Mouse (Mus musculus) liver, embryonic 13.5 days (tissue): ENCODE data around the gene Trmt61a. TPM values are rescaled to one million over a fixed set of nuclear protein-coding genes. Genes with fewer than 3 reads are reported as not detected.
"Not testable (repeated sequence)": the region's sequence is repeated elsewhere in the genome, so short reads cannot be mapped to it uniquely, and the experiment has no call there.

ENCODE experiments used
- ATAC-seq: fragments of 200-750 bp; cut with Nextera tagmentation; 2 replicates; pipeline ENCODE4 v1.8.0; 2017; ENCODE audit warnings: low read depth, mild to moderate bottlenecking, moderate number of reproducible peaks, moderate library complexity
- DNase-seq: peaks from one replicate; pipeline ENCODE4 v3.0.0; 2022
- H3K27ac ChIP-seq: fragments of 300-500 bp; sonication (generic); 2 replicates; pipeline ENCODE4 v1.5.1; 2015; ENCODE audit warnings: moderate library complexity, mild to moderate bottlenecking, inconsistent platforms
- H3K27me3 ChIP-seq: fragments of 300-500 bp; sonication (generic); 2 replicates; pipeline ENCODE4 v1.6.1; 2015; ENCODE audit warnings: mild to moderate bottlenecking, inconsistent platforms
- H3K36me3 ChIP-seq: fragments of 300-500 bp; sonication (generic); 2 replicates; pipeline ENCODE4 v1.6.1; 2015; ENCODE audit warnings: mild to moderate bottlenecking, inconsistent platforms
- H3K4me1 ChIP-seq: fragments of 300-500 bp; sonication (generic); replicated peaks from 2 replicates; pipeline ENCODE4 v1.6.1; 2015; ENCODE audit warnings: inconsistent platforms
- H3K4me2 ChIP-seq: fragments of 300-500 bp; sonication (generic); 2 replicates; pipeline ENCODE4 v1.6.1; 2015; ENCODE audit warnings: inconsistent platforms, mild to moderate bottlenecking, moderate library complexity
- H3K4me3 ChIP-seq: fragments of 300-500 bp; sonication (generic); replicated peaks from 2 replicates; pipeline ENCODE4 v1.5.1; 2015; ENCODE audit warnings: mild to moderate bottlenecking, inconsistent platforms
- H3K9ac ChIP-seq: fragments of 300-500 bp; sonication (generic); 2 replicates; pipeline ENCODE4 v1.6.1; 2015; ENCODE audit warnings: mild to moderate bottlenecking, inconsistent platforms
- H3K9me3 ChIP-seq: fragments of 300-500 bp; sonication (generic); replicated peaks from 2 replicates; pipeline ENCODE4 v1.6.1; 2016; ENCODE audit warnings: inconsistent platforms
- WGBS: fragments of 180-500 bp; shearing (Covaris S2); methylation state at CpG from one replicate; pipeline ENCODE4 v1.1.7; 2015; ENCODE audit not compliant: insufficient replicate concordance; 5-methylcytosine and 5-hydroxymethylcytosine counted together
- polyA plus RNA-seq: library from polyadenylated mRNA; unstranded; fragments of >200 nt; fragmentation: Nextera tagmentation; extraction: Ambion mirVana; gene quantifications from 2 replicates; pipeline ENCODE4 v1.2.1, GENCODE M21; 2015

The Trmt61a gene
- polyA plus RNA-seq: 13.2 and 14.7 TPM in 2 replicates

DNA sequence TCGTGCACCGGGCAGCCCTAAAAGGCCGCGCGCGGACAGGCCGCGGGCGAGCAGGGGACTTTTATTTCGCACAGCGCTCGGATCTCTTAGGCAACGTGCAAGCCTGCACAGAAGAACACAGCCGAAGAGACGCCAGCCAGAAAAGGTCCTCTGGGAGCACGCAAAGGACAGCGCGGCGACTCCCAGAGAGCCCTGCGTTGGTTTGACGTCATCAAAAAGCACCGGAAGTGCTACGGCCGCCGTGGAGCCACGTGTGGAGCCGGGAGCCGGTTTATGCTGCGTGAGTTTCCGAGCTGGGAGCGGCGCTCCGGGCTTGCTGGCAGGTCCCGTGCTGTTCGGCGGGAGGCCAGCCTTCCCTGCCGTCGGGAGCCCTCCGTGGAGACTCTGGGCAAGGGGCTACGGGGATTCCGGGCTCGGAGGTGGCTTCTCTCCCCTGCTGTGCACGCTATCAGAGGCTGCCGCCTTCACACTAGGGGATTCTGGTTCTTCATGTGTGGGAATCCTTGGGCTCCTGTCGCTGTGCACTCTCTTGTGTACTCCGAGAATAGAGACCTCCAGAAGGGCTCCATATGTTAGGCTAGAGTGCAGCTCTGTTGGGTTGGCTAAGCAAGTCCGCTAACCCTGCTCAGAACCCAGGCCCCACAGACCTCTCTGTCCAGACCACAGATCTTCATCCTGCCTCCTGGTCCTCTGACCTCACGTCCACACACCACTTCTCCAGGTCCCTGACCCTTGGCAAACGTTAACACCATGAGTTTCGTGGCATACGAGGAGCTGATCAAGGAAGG is at the start of gene Trmt61a:
Gene Trmt61a, plus strand, starts transcription at position 224 of the 788 bp plus-strand sequence.
- H3K4me3 ChIP-seq: peak within 1 kb of the TSS; percentile 89
- H3K27ac ChIP-seq: peak within 1 kb of the TSS; percentile 86
- H3K36me3 ChIP-seq: peaks cover 36% of the 10 kb centered on the region
- H3K4me2 ChIP-seq: peak within 1 kb of the TSS; percentile 90
- H3K27me3 ChIP-seq: peaks cover 29% of the 10 kb centered on the region
- peaks cover 44% of the 10 kb centered on the region for H3K4me1 ChIP-seq
- WGBS: under 1% methylated on average over 51 of the region's 51 CpGs
- ATAC-seq: peak; percentile 82
- peak within 1 kb of the TSS; percentile 84 for H3K9ac ChIP-seq
- no peaks in the 10 kb centered on the region for H3K9me3 ChIP-seq
- DNase-seq: peak; percentile 83

DNA sequence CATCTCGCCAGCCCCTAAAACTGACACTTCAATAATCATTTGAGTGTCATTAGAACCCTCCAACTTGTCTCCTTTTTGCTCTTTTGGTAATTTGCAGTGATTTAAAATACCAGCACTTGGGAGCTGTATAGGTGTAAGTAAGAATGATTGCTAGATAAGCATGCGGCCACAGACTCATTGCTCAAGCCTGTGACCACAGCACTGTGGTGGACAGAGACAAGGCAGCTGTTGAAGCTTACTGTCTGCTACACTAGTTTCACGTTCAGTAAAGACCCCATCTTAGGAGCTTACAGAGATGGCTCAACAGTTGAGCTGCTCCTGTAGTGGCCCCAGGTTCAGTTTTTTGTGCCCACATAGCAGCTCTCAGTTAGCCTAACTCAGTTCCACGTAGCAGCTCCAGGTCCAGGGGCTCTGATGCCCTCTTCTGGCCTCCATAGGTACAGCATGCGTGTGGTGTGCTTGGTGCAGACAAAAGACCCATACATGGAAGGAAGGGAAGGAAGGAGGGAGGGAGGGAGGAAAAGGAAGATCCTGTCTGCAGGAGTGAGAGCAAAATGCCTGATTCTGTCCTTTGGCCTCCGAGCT is 29.8 kb upstream of the Trmt61a start:
- H3K4me2 ChIP-seq: no peak overlapping the region
- H3K36me3 ChIP-seq: peaks cover 87% of the 10 kb centered on the region
- H3K9me3 ChIP-seq: no peaks in the 10 kb centered on the region
- WGBS: 50% methylated on average over 6 of the region's 6 CpGs
- H3K27ac ChIP-seq: no peak overlapping the region
- peak; percentile 59; the same call in 1 of the 2 replicates for ATAC-seq
- no peaks in the 10 kb centered on the region for H3K4me1 ChIP-seq
- no peak overlapping the region for H3K4me3 ChIP-seq
- H3K9ac ChIP-seq: no peak overlapping the region
- no peaks in the 10 kb centered on the region for H3K27me3 ChIP-seq
- DNase-seq: peak; percentile 33

DNA sequence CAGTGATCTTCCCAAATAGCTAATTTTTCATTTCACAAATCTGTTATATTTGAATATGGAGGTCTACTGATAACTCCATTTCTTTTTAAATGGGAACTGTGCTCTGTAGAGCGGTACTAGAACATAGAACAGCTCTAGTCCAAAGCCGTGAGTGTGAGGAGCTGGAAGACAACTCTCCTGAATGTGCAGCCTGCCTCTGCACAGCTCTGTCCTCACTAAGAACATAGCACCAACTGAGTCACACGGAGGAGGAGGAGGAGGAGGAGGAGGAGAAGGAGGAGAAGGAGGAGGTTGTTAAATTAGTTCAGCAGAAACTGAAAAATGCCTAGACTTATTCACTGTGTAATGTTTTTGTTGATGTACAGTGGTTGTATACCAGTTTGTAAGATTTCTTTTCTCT is 25.0 kb upstream of the Trmt61a start:
- Histone ChIP-seq H3K27ac (no peak overlapping the region), H3K36me3 (peaks cover 83% of the 10 kb centered on the region), H3K9me3 (no peaks in the 10 kb centered on the region), H3K4me1 (no peaks in the 10 kb centered on the region), H3K4me3 (no peak overlapping the region), H3K27me3 (no peaks in the 10 kb centered on the region), H3K4me2 (no peak overlapping the region), H3K9ac (no peak overlapping the region)
- ATAC-seq: no peak
- DNase-seq: no peak
- WGBS: 79% methylated on average over 3 of the region's 3 CpGs

DNA sequence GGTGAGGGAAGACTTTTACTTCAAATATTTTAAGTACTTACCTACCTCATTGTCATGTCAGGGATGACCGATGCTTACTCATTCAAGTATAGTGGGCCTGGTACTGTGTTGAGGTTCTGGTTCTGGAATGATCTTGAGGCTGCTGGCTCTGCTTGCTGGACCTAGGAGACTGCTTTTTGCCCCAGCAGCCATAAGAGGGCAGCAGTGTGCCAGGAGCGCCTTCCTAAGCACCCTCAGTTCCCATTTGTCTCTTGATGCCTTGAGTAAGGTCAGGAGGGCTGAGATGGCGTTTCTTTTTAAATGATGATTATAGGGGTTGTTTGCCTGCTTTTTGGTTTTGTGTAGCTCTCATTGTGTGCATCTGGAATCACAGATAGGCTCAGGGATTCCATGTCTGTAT is 24.5 kb upstream of the Trmt61a start:
- no peak overlapping the region for H3K27ac ChIP-seq
- DNase-seq: no peak
- no peak overlapping the region for H3K9ac ChIP-seq
- WGBS: 44% methylated on average over 3 of the region's 3 CpGs
- no peaks in the 10 kb centered on the region for H3K9me3 ChIP-seq
- H3K4me2 ChIP-seq: no peak overlapping the region
- no peak overlapping the region for H3K4me3 ChIP-seq
- H3K27me3 ChIP-seq: no peaks in the 10 kb centered on the region
- peaks cover 79% of the 10 kb centered on the region for H3K36me3 ChIP-seq
- H3K4me1 ChIP-seq: no peaks in the 10 kb centered on the region
- 0 out of 2 replicates have a peak, but pooled peaks have one; percentile 23 for ATAC-seq

DNA sequence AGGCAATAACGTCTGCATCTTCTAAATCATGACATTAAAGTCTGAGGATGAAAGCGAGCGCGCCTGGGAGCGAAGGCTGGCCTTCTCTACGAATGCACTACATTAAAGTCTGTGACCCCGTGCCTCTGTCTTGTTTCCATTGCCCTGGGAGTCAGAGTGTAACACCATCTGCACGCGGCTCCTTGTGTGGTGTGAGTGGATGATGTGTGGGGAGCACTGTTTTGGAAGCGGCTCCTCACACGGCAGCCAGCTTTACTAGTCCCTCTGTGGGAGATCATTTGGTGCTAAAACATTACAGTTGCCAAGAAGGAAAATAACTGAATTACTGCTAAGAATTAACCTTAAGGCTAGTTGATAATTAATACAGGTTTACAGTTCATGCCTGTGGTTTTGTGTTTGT is 22.2 kb upstream of the Trmt61a start:
- Histone ChIP-seq H3K4me3 (no peak overlapping the region), H3K36me3 (peaks cover 73% of the 10 kb centered on the region), H3K4me2 (no peak overlapping the region), H3K9me3 (no peaks in the 10 kb centered on the region), H3K4me1 (no peaks in the 10 kb centered on the region), H3K9ac (no peak overlapping the region), H3K27me3 (no peaks in the 10 kb centered on the region), H3K27ac (no peak overlapping the region)
- DNase-seq (no peak), ATAC-seq (no peak)
- WGBS: 96% methylated on average over 11 of the region's 11 CpGs

DNA sequence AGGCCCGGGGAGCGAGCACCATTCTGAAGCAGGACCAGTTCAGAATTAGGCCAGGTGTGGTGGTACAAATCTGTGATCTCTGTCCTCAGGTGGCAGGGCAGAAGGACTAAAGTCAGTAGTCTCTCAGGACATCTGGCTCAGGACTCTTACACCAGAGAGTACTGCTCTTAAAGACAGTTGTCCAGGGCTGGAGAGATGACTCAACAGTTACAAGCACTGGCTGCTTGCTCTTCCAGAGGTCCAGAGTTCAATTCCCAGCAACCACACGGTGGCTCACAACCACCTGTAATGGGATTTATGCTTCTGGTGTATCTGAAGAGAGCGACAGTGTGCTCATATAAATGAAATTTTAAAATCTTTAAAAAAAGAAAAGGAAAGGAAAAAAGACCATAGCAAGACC is 18.6 kb upstream of the Trmt61a start:
- Histone ChIP-seq H3K4me2 (no peak overlapping the region), H3K4me3 (no peak overlapping the region), H3K36me3 (peaks cover 54% of the 10 kb centered on the region), H3K27me3 (no peaks in the 10 kb centered on the region), H3K27ac (no peak overlapping the region), H3K9ac (no peak overlapping the region), H3K9me3 (no peaks in the 10 kb centered on the region), H3K4me1 (peaks cover 10% of the 10 kb centered on the region; the same call in 1 of the 2 replicates)
- no peak for DNase-seq
- 90% methylated on average over 4 of the region's 4 CpGs for WGBS
- no peak for ATAC-seq

DNA sequence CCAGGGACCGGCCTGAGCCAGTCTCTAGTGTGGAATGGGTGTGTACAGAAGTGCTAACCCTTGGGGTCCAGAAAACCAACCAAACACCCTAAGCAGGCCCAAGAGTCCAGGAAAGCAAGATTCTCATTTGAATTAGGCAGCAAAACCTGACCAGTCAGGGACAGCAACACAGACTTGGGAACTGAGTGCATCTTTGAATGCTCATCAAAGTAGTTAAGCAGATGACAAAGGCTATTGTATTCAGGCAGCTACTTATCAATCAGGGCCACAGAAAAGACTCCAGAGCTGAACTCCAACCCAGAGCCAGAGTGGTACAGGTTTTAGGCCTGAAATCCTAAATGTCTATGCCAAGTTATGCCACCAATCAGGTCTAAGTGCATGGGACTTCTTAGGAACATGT is 17.3 kb upstream of the Trmt61a start:
- Histone ChIP-seq H3K4me2 (no peak overlapping the region), H3K36me3 (peaks cover 42% of the 10 kb centered on the region)
- WGBS: 97% methylated on average over 1 of the region's 1 CpGs

DNA sequence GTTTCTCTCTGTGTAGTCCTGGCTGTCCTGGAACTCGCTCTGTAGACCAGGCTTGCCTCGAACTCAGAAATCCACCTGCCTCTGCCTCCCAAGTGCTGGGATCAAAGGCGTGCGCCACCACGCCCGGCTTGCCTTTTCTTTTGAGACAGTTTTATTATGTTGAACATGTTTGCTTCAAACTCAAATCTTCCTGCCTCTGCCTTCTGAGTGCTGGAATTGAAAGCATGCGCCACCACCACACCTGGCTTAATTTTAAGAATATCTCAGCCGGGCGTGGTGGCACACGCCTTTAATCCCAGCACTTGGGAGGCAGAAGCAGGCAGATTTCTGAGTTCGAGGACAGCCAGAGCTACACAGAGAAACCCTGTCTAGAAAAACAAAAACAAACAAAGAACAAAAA is 16.4 kb upstream of the Trmt61a start:
- not testable (repeated sequence) for H3K9ac ChIP-seq, H3K9me3 ChIP-seq, ATAC-seq, DNase-seq, H3K4me2 ChIP-seq, H3K27me3 ChIP-seq, H3K27ac ChIP-seq, H3K4me3 ChIP-seq
- 90% methylated on average over 11 of the region's 11 CpGs for WGBS
- peaks cover 10% of the 10 kb centered on the region; the same call in 1 of the 2 replicates for H3K4me1 ChIP-seq
- H3K36me3 ChIP-seq: peaks cover 33% of the 10 kb centered on the region

More for the DNA sequence above, 17.3 kb upstream of the Trmt61a start:
- H3K4me3 ChIP-seq: no peak overlapping the region
- H3K4me1 ChIP-seq: peaks cover 10% of the 10 kb centered on the region; the same call in 1 of the 2 replicates
- H3K27me3 ChIP-seq: no peaks in the 10 kb centered on the region
- no peak overlapping the region for H3K27ac ChIP-seq
- no peak overlapping the region for H3K9ac ChIP-seq
- DNase-seq: no peak
- ATAC-seq: no peak
- H3K9me3 ChIP-seq: no peaks in the 10 kb centered on the region

DNA sequence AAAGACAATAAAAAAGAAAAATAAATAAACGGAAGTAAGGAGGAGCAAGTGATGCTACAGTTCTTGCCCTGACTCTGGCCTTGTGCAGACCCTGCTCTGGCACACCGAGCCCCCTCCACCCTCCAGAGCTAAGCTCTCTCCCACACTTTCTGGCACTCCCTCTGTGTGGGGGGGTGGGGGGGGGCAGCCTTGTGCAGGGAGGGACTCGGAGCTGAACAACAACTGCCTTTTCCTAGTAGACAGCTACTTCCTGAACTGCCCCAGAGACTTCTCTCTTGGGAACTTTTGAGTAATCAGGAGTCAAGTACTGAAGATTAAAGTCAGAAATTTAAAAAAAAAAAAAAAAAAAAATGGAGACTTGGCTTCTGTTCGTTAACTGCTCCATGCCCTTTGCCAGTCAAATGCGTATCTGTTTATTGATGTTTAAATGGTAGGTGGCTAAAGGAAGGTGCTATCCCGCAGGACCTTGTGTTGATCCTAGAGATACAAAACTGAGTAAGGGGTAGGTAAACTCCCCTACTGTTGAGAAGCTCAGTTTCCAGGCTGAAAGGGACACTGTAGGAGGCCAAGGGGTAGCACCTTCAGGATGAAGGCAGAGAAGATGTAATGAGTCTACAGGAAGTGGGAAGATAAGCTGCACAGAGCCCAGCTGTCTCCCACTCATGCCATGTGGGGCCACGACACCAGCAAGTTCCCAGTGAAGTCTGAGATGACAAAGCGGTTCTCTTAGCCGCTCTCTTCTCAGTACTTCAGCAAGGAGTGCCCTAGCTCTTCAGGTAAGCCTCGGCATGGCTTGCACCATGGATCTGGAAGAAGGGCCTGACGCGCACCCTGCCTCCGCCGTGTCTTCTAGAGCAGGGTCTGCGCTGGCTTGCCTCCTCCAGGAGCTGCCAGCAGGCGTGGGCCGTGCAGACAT is 14.4 kb upstream of the Trmt61a start:
- Histone ChIP-seq H3K4me1 (peaks cover 14% of the 10 kb centered on the region), H3K4me2 (no peak overlapping the region), H3K9ac (no peak overlapping the region), H3K27me3 (no peaks in the 10 kb centered on the region), H3K9me3 (no peaks in the 10 kb centered on the region), H3K27ac (peak overlapping the region; percentile 59), H3K36me3 (peaks cover 18% of the 10 kb centered on the region), H3K4me3 (no peak overlapping the region)
- 67% methylated on average over 17 of the region's 17 CpGs for WGBS
- DNase-seq (no peak), ATAC-seq (no peak)

DNA sequence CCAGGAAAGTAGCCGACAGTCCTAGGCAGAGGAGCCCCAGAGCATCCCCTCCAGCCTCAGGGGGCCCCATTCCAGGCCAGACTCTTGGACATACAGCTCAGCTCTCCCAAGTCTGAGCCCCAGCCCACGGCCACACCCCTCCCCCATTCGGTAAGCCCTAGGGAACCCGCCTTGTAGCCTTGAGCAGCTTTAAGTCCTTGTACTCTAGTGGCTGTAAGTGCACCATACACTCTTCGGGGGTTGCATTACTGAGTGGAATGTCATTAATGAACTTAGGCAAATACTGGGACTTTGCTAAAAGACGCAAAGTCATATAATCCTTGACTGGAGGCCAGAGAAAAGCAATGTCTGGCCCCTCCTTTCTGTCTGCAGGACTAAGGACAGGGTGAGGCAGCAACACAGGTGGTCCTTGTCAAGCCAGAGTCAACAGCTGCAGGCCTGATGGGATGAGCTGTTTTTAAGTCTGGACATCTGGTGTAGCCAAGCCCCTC is 13.7 kb upstream of the Trmt61a start:
- H3K27ac ChIP-seq: peak overlapping the region; percentile 59; the same call in 1 of the 2 replicates
- peaks cover 7% of the 10 kb centered on the region for H3K27me3 ChIP-seq
- DNase-seq (no peak), ATAC-seq (no peak)
- no peak overlapping the region for H3K9ac ChIP-seq
- no peaks in the 10 kb centered on the region for H3K9me3 ChIP-seq
- peaks cover 13% of the 10 kb centered on the region; the same call in 1 of the 2 replicates for H3K36me3 ChIP-seq
- no peak overlapping the region for H3K4me2 ChIP-seq
- H3K4me3 ChIP-seq: no peak overlapping the region
- WGBS: 63% methylated on average over 6 of the region's 6 CpGs
- peaks cover 21% of the 10 kb centered on the region for H3K4me1 ChIP-seq
